Mouse (Mus musculus) retina, embryonic 14.5 days (tissue): ENCODE measurements around the gene 2410131K14Rik.

Experiments
- DNase-seq: peaks from one replicate; pipeline ENCODE4 v3.0.0-alpha.2; 2015; ENCODE audit warnings: low spot score

The 2410131K14Rik gene

DNA sequence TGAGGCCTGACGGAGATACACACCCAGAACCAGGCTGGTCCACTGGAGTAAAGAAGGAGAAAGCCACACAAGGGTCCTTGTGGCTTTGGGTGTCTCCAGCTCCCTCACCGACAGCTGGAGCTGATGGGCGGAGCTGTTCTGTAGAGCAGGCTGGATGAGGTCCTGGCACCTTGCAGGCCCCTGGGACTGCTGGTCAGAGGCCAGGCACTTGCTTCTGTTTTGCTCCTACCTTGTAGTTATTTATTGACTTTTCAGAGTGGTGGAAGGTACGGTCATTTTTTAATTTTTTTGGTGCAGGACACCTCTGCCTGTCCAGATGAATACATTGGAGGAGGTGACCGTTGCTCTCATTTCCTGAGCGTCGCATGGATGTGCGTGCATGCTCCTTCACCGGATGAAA is 16.2 kb downstream of the 2410131K14Rik start:
- DNase-seq = no peak

DNA sequence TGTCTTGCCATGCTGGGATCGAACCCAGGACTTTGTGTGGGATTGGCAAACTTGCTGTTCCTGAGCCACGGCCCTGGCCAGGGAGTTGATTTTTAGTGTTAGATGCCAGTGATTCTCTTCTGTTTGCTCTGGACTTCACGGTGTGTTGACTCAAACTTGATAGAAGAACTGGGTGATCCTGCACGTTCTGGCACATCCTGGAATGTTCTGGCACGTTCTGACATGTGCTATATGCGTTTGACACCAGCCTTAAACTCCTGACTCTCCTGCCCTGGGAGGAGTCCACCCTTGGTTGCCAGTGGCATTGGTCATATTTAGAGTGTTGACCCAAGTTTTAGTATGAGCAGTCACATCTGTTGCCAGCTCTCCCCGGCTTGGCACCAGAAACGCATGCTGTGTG is 17.4 kb downstream of the 2410131K14Rik start:
- DNase-seq = no peak

- no peak for DNase-seq
These were observed 19.3 kb downstream of the 2410131K14Rik start for GRCm38 (mm10) chr5:118264279-118264678.

GRCm38 (mm10) chr5:118265366-118265765 is 20.3 kb downstream of the 2410131K14Rik start:
- no peak for DNase-seq

GRCm38 (mm10) chr5:118266309-118266708 is 21.3 kb downstream of the 2410131K14Rik start:
- DNase-seq = peak; percentile 32

DNA sequence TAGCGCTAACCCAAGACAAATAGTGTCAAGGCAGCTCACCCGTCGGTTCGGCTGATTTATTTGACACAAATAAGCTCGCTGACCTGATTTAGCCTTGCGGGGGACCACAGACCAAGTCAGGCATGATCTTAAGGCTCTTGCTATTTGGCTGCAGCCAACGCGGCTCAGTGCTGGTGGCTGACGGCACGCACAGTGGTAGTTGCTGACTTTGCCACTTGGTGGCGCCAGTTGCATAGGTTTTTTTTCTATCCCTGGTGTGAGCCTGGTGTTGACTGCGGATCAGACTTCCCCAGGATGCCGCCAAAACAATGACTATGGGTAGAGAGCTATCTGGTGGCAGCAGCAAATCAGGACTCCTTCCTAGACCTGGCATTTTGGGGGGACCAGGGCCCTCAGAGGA is 24.0 kb downstream of the 2410131K14Rik start:
- peak; percentile 89 for DNase-seq

DNA sequence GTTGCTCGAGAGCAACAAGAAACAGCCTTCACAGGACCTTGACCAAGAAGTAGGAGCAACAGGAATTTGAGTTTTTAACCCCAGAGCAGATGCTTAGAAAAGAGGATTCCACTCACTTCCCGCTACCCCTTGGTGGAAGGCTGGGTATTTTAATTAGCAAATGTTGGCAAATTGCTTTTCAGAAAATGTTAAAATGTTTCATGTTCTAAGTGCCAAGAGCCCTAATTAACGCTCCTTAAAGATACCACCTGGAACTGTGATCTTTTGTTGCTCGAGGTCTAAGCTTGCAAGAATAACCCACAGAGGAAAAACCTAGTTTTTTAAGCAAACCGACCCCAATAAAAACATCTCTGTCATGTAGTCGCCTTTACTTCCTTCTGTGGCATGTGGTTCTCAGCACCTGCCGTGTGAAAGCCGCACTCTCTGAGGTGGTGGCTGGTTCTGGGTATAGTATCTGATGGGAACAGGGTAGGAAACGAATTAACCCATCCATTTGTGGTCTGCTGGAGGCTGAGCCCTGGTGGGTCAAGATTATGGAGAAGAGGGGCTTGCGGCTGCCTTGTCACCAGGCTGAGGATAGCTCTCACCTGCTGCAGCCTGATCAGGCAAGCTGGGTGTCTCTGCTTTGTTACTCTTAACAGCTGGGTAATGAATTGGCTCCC is 26.6 kb downstream of the 2410131K14Rik start:
- no peak for DNase-seq

- DNase-seq = no peak
These were observed 28.4 kb downstream of the 2410131K14Rik start for GRCm38 (mm10) chr5:118273446-118273845.

DNA sequence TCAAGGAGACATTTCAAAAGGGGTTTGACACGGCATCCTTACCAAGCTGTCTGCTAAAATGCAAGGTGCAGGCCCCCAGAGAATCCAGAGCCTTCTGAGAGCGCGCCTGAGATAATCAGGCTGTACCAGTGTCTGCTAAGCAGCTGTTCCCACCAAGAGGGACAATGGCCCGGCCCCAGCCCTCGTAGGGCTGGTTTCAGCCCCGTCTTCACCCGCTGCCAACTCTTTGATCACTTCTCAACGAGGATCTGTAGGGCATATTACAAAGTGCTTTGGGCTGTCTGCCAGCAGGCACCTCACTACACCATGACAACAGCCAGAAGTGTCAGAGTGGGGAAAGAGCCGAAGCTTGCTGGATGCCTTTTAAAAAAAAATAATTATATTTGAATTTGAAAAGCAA is 29.5 kb downstream of the 2410131K14Rik start:
- DNase-seq = peak; percentile 58

- DNase-seq = peak; percentile 20
These were observed 31.3 kb downstream of the 2410131K14Rik start for GRCm38 (mm10) chr5:118276281-118276680.

DNA sequence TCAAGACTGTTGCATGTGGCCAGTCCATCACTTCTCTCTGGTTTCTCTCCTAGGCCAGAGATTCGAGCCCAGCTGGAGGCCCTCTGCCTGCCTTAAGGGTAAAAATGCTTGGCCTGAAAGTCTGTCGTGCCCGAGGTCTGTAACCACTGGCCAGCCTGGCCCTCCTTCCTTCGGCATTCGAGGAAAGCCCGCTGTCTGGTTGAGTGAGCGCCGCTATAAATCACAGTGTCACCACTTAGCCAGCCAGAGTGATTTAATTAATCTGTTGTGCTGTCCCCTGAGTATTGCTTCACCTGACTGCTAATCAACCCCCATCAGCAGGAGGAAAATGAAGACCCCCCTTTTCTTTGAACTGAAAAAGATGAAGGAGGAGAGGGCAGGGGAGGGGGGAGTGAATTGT is 31.7 kb downstream of the 2410131K14Rik start:
- DNase-seq = peak; percentile 66

- no peak for DNase-seq
These were observed 32.9 kb downstream of the 2410131K14Rik start for GRCm38 (mm10) chr5:118277741-118278495.

DNA sequence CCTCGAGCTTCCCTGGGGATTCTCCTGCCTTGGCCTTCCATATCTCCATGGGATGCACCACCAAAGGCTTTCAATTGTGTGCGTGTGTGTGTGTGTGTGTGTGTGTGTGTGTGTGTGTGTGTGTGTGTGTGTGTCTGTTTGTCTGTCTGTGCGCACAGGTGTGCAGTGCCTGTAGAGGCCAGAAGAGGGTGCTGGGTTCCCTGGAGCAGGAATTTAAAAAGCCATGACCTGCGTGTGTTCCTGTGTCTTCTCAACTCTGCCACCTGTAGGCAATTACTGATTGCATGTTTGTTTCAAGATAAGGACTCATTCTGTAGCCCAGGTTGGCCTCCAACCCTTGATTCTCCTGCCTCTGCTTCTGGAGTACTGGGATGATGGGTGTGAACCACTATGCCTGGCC is 46.4 kb downstream of the 2410131K14Rik start:
- DNase-seq = no peak

- no peak for DNase-seq
These were observed 47.4 kb downstream of the 2410131K14Rik start for GRCm38 (mm10) chr5:118292476-118292875.

GRCm38 (mm10) chr5:118294086-118294864 is 49.2 kb downstream of the 2410131K14Rik start:
- DNase-seq = no peak

- no peak for DNase-seq
These were observed 49.8 kb downstream of the 2410131K14Rik start for GRCm38 (mm10) chr5:118294865-118295258.

DNA sequence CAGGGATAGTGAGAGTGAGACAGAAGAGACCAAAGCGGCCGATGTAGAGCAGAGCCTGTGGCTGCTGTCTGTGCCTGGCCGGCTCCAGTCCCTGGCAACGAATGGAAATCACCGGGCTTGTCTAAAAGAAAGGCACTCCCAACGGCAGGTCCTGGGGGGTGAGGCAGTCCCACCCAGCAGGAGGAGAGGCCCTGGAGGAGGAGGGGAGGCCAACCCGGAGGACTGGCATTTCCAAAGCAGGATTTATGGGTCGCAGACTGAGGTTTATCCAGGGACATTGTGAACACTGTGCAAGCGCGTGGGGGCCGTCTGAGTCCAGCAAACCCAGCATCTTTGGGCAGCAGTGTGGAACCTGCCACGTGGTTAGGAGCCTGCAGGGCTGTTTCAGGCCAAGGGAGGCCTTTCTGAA is 52.3 kb downstream of the 2410131K14Rik start:
- no peak for DNase-seq

DNA sequence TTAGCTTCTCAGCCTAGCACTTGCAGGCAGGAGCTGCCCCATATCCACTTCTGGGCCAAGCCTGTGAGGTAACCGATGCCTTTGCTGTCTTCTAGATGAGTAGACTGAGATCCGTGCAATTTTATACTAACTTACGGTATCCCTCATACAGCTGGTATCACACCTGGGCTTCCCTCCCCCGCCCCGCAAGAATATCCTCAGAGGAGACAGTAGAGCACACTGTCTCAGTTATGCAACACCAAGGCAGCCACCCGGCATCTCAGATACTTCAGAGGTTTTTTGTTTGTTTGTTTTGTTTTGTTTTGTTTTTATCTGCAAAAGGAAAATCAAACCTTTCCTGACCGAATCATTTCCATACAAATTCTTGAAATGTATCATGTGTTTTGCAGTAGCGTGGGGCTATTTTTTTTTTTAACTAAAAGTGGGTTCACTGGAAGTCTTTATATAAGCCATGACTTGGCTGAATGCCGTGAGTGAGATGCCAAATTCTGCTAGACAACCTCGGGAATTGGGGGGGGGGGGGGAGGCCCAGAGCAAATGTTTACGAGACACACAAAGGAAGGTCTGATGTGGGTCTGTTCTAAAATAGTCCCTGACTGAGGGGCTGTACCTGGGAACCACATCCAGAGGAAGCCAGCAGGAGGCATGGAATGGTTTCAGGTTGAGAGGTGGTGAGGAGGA is 54.8 kb downstream of the 2410131K14Rik start:
- DNase-seq = no peak

DNA sequence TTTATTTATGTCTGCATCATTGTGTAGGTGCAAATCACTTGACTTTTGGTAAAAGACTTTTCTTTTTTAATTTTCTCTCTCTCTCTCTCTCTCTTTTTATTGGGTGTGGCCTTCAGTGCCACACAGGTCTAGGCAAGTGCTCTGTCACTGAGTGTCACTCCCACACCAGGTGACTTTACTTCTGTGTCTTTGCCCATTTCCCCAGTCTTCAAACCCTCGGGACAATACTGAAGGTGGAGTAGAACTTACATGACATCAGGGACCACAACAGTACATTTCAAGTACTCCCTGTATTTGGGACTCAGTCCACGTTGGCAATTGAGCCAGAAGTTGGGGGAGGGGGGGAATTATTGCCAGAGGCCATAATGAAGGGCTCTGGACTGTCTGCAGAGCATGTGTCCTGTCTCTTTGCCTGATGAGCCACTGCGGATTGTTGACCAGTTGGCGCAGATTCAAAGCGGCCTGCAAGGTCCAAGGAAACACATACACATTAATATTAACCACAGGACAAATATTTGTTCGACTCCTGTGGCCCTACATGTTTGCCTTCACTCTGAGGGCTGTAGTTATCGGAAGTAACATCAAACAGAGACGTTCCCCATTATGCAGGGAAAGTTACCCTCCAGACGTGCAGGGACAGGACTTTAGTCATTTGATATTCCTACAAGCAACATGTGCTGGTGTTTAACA is 57.6 kb downstream of the 2410131K14Rik start:
- no peak for DNase-seq

- no peak for DNase-seq
These were observed 60.1 kb downstream of the 2410131K14Rik start for GRCm38 (mm10) chr5:118304970-118305618.

GRCm38 (mm10) chr5:118310389-118310788 is 65.4 kb downstream of the 2410131K14Rik start:
- no peak for DNase-seq
